Mouse (Mus musculus): ENCODE data around the gene Mcf2l.
A peak's percentile ranks its signal among the peaks of the same experiment; 100 is the strongest.

The Mcf2l gene

GRCm38 (mm10) chr8:12985259-12985658 is 111.7 kb downstream of the Mcf2l start:
- no peak for DNase-seq (ENCODE audit: extremely low read depth, low read depth, low spot score)

GRCm38 (mm10) chr8:12987571-12987970 is 114.0 kb downstream of the Mcf2l start:
- no peak for DNase-seq (ENCODE audit: extremely low read depth, low read depth, low spot score)

- no peak for DNase-seq (ENCODE audit: extremely low read depth, low read depth, low spot score)
Observed at GRCm38 (mm10) chr8:12988722-12989430, 115.3 kb downstream of the Mcf2l start.

- DNase-seq (ENCODE audit: extremely low read depth, low read depth, low spot score), result no peak
Observed at GRCm38 (mm10) chr8:12991411-12991810, 117.8 kb downstream of the Mcf2l start.

GRCm38 (mm10) chr8:12994468-12994867 is 120.9 kb downstream of the Mcf2l start:
- no peak for DNase-seq (ENCODE audit: extremely low read depth, low read depth, low spot score)

- no peak for DNase-seq (ENCODE audit: extremely low read depth, low read depth, low spot score)
Observed at GRCm38 (mm10) chr8:12995481-12995880, 121.9 kb downstream of the Mcf2l start.

- DNase-seq (ENCODE audit: extremely low read depth, low read depth, low spot score), result no peak
Observed at GRCm38 (mm10) chr8:12996831-12997275, 123.2 kb downstream of the Mcf2l start.

GRCm38 (mm10) chr8:12998331-12998730 is 124.7 kb downstream of the Mcf2l start:
- DNase-seq (ENCODE audit: extremely low read depth, low read depth, low spot score), result peak; percentile 42

GRCm38 (mm10) chr8:12999793-13000192 is 126.2 kb downstream of the Mcf2l start:
- DNase-seq (ENCODE audit: extremely low read depth, low read depth, low spot score), result no peak

- DNase-seq (ENCODE audit: extremely low read depth, low read depth, low spot score), result no peak
Observed at GRCm38 (mm10) chr8:13007458-13007857, 133.9 kb downstream of the Mcf2l start.

GRCm38 (mm10) chr8:13010313-13010712 is 136.7 kb downstream of the Mcf2l start:
- no peak for DNase-seq (ENCODE audit: extremely low read depth, low read depth, low spot score)

- DNase-seq (ENCODE audit: extremely low read depth, low read depth, low spot score), result no peak
Observed at GRCm38 (mm10) chr8:13019560-13019959, 146.0 kb downstream of the Mcf2l start.

GRCm38 (mm10) chr8:13021830-13022229 is 148.2 kb downstream of the Mcf2l start:
- no peak for DNase-seq (ENCODE audit: extremely low read depth, low read depth, low spot score)

GRCm38 (mm10) chr8:13025487-13026224 is 152.1 kb downstream of the Mcf2l start, which contains the start of gene F7:
F7 (plus strand) TSS chr8:13026034.
- no peak for DNase-seq (ENCODE audit: extremely low read depth, low read depth, low spot score)

GRCm38 (mm10) chr8:13027615-13028014 is 154.0 kb downstream of the Mcf2l start:
- no peak for DNase-seq (ENCODE audit: extremely low read depth, low read depth, low spot score)

- peak; percentile 7 for DNase-seq (ENCODE audit: extremely low read depth, low read depth, low spot score)
Observed at GRCm38 (mm10) chr8:13028482-13028881, 154.9 kb downstream of the Mcf2l start.

GRCm38 (mm10) chr8:13036346-13036812 is 162.8 kb downstream of the Mcf2l start:
- no peak for DNase-seq (ENCODE audit: extremely low read depth, low read depth, low spot score)

GRCm38 (mm10) chr8:13037015-13037414 is 163.4 kb downstream of the Mcf2l start, which contains the start of gene F10:
F10 (plus strand) TSS chr8:13037308.
- no peak for DNase-seq (ENCODE audit: extremely low read depth, low read depth, low spot score)

- no peak for DNase-seq (ENCODE audit: extremely low read depth, low read depth, low spot score)
Observed at GRCm38 (mm10) chr8:13037569-13037968, 164.0 kb downstream of the Mcf2l start.

GRCm38 (mm10) chr8:13039054-13039453 is 165.4 kb downstream of the Mcf2l start:
- DNase-seq (ENCODE audit: extremely low read depth, low read depth, low spot score), result no peak

GRCm38 (mm10) chr8:13041459-13041858 is 167.9 kb downstream of the Mcf2l start:
- no peak for DNase-seq (ENCODE audit: extremely low read depth, low read depth, low spot score)

GRCm38 (mm10) chr8:13047652-13048051 is 174.0 kb downstream of the Mcf2l start:
- no peak for DNase-seq (ENCODE audit: extremely low read depth, low read depth, low spot score)

Data from fat pad, adult 2 months (tissue).